Mouse (Mus musculus) adrenal gland, postnatal 10 days (tissue): ENCODE measurements around the gene Slc36a3. TPM values are rescaled to one million over a fixed set of nuclear protein-coding genes. Genes with fewer than 3 reads are reported as not detected.
"Not testable (repeated sequence)": the region's sequence is repeated elsewhere in the genome, so short reads cannot be mapped to it uniquely, and the experiment has no call there.

Experiments used
- DNase-seq: peaks from one replicate; pipeline ENCODE4 v3.0.0; 2021; ENCODE audit warnings: mixed read lengths
- total RNA-seq, 2 experiments: library from RNA; stranded (reverse); gene quantifications; 2 replicates each; pipeline ENCODE4 v1.2.3; 2021

The Slc36a3 gene
- total RNA-seq, 2 experiments from 2014 or later: not detected

DNA sequence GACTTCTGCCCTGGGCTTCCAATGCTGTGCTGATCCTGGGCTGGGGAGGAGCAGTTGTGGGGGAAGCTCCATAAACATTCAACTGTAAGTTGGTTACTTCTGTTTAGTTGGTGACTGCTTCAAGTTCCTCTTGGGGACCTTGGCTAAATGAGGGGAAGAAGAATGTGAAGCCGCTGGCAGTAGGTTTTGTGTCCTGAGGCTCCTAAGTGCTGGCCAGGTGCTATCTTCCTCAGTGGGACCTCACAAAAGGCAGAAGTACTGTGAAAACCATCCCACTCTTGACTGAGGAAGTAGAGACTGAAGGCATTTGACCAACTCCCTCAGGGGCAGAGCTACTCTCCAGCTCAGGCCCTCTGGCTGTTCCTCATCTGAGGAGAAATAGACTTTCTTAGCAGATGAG, 44.9 kb downstream of the Slc36a3 start:
- DNase-seq: no peak

GRCm38 (mm10) chr11:55105389-55105788, 46.1 kb downstream of the Slc36a3 start:
- DNase-seq: no peak

- peak; percentile 62 for DNase-seq
These were observed 48.3 kb downstream of the Slc36a3 start for GRCm38 (mm10) chr11:55103229-55103628.

DNA sequence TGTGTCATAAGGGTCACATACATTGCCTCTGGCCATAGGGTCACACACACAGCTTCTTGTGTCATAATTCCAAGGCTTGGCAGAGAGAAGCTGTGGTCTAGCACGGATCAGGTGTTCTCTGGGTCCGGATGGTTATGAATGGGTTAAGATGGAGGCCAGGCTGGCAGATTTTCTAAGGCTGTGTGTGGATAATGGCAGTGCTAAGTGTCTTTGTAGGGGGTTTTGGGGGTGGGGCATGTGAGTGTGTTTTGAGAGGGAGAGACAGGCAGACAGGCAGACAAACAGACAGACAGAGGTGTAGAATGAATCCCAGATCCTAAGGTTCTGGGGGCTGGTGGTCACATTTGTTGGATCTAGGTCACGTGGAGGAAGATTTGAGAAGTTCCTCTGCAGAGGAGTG, 49.5 kb downstream of the Slc36a3 start:
- DNase-seq: no peak

DNA sequence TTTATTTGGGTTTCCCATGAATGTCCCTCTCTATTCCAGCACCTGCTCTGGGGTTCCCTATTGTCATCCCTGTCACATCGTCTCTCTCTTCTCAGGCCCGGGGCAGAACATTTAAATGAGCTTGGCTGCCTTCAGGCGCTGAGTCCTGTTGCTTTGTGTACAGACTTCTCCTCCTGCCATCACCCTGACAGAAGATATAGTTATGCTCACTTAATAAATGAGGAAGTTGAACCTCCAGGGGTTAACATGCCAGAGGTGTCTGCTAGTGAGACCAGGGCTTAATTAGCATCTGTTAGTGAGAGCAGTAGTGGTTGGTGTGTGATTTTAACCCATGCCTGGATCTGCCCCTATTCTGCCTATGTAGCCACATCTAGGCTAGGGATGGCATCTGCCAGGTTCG, 51.6 kb downstream of the Slc36a3 start:
- DNase-seq: no peak

GRCm38 (mm10) chr11:55099019-55099771, 52.3 kb downstream of the Slc36a3 start:
- no peak for DNase-seq

DNA sequence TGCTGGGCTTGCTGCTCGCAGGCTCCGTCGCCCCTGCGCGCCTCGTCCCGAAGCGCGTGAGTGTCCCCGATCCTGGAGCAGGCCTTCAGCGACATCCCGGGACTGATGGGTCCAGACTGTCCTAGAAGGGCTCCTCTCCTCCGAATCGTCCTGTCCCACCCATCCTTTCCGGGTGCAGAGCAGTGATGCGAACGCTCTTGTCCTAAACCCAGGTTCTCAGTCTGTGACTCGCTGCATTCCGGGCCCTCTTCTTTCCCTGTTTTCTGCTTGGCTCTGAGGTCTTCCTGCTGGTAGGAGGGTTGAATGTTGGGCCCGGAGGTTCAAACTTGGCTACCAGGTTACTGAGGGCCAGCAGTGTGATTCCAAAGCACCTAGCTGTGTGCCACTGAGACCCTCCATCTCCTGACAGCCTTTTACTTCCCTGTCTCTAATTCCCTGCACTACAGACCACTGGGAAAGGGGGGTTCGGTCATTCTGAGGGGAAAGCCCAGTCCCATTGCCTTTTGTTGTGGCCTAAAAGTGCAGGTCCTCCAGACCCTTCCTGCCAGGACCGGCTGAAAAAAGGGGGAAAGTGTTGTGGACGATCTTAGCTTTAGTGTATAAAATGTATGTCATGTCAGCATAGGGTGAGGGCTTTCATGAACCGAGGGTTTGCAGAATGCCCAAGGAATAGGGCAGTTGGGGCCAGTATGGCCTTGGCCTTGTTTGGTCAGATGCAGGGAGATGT, 53.2 kb downstream of the Slc36a3 start:
- no peak for DNase-seq

DNA sequence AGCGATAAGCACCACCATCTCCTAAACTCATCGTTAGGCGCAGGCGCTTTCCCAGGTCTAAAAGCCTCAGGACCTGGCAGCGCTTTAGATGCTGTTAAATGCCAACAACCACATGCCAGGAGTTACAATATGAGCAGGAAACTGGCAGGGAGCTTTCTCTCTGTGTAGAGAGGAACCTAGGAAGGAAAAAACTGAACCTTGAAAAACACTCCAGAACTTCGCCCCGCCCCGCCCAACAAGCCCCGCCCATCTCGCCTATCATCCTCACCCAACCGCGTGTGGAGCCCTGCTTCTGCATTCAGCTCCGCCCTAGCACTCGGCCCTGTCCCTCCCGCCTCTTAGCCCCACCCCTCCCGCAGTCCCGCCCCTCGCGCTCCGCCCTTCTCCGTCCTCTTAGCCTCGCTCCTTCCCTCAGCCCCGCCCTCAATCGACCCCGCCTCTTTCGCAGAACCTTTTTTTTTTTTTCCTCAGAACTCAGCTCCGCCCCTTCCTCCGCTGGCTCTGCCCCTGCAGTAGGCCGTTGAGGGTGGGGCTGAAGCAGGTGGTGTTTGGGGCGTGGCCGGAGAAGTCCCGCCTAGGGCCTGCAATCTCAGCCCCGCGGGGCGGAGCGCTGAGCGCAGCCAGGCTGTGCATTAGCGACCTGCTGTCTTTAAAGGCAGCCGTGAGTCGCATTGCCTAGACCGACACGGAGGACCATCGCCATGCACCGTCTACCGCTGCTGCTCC, 53.9 kb downstream of the Slc36a3 start, which contains the start of gene Gm2a:
Gene Gm2a (plus strand): TSS at position 653 of the 726 bp plus-strand sequence.
- DNase-seq: peak; percentile 96

DNA sequence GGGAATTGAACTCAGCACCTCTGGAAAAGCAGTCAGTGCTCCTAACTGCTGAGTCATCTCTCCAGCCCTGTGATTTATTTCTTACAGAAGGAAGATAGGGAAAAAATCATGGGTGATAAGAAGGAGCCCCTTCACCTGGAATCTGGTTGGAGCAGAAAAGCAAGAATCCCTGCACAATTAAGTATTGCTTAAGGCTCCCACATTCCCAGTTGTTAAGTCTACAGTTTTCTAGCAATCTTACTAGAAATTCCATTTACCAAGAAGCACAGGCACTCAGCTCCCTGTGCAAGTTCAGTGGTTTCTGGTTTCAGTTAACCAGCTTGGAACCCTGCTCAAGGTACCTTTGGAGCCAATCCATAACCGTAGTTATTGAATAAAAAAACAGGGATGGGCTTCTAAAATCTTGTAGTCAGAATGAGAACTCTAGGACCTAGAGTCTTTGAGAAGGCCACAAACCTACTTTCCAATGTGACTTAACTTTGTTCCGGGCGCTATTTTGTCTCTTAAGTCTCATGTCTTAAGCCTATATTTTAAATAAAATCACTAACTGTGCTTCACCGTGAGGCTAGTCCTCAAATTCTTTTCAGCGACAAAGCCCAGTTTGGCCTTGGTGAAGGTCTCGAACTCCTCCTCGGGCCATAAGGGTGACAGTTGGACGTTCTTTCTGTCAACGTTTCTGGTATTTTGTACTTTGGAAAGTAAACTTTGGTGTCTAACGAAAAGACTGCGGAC, 54.6 kb downstream of the Slc36a3 start:
- DNase-seq: no peak

DNA sequence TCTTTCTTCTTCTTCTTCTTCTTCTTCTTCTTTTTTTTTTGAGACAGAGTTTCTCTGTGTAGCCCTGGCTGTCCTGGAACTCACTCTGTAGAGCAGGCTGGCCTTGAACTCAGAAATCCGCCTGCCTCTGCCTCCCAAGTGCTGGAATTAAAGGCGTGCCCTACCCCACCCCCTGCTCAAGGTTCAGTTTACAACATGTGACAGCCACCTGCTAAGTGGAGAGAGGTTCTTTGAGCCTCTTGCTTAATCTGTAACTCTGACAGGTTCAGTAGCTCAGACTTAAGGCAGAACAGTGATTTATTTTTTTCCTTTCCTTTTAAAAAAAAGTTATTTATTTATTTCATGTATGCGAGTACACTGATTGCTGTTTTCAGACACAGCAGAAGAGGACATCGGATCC, 55.2 kb downstream of the Slc36a3 start:
- not testable (repeated sequence) for DNase-seq

DNA sequence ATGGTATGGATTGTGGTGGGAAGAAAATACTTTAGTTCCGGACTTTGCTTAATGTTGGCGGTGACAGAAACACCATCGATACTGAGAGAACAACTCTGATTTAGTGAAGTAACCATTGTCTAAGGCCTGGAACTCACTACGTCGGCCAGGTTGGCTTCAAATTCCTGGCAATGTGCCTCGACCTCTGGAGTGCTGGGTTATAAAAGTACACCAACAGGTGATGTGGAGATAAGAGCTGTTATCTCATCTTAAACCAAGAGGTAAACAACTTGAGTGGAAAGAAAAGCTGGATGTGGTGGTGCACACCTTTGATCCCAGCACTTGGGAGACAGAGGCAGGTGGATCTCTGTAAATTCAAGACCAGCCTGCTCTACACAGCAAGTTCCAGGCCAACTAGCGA, 58.4 kb downstream of the Slc36a3 start:
- DNase-seq: no peak

- no peak for DNase-seq
These were observed 61.6 kb downstream of the Slc36a3 start for GRCm38 (mm10) chr11:55089892-55090291.

- DNase-seq: peak; percentile 84
These were observed 64.5 kb downstream of the Slc36a3 start for GRCm38 (mm10) chr11:55087006-55087405.

GRCm38 (mm10) chr11:55085396-55085795, 66.1 kb downstream of the Slc36a3 start:
- no peak for DNase-seq

- peak; percentile 81 for DNase-seq
These were observed 66.9 kb downstream of the Slc36a3 start for GRCm38 (mm10) chr11:55084629-55085028.

DNA sequence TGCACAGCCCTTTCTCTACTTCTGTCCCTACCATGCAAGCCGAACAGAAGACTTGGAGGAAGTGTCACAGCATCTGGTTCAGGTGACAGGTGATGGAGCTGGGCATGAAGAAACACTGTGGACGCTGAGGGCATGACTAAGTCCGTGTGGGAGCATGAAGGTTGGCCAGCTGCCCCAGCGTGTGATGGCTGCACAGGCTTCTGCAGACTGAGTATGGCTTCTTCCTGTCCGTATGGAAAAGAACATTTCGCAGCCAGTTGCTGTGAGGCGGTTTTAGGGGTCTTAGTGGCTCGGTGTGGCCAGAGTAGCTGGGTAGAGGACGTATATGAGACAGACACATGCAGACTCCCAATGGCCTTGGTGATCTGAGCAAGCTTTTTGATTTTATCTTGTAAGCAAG, 70.3 kb downstream of the Slc36a3 start:
- peak; percentile 52 for DNase-seq

GRCm38 (mm10) chr11:55079180-55079579, 72.3 kb downstream of the Slc36a3 start:
- no peak for DNase-seq

DNA sequence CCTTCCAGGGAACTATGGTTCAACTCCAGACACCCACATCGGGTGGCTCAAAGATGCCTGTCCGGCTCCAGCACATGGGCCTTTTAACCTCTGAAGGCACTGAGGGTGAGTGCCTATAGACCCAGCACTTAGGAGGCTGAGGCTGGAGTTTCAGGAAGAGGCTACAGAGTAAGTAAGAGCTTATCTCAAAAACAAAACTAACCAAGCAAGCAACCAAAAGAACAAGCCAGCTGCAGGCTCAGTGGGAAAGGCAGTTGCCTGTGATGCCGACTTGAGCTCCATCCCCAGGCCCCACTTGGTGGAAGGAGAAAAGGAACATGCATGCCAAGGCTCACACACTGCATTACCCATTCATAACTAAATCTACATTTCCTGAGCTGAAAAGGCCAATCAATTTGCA, 73.0 kb downstream of the Slc36a3 start:
- no peak for DNase-seq

GRCm38 (mm10) chr11:55077331-55078231, 73.9 kb downstream of the Slc36a3 start, which contains the start of gene Ccdc69:
Gene Ccdc69, minus strand, starts transcription at chr11:55078131.
- DNase-seq: peak; percentile 80

DNA sequence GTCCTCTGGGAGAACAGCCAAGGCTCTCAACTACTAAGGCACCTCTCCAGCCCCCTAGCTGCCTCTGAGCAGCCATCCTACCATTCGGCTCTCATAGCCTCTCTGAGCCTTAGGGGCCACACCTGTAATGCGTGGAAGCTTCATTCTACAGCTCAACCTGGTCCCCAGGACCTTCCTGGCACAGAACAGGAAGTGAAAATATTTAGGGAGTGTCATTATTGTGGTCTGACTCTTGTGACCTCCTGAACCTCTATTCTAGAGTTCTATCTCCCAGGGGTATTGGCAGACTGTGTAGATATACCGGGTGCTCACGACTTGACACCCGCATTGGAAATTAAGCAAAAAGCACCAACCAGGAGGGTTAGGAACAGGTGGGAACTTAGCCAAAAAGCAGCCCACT, 75.3 kb downstream of the Slc36a3 start:
- DNase-seq: no peak

DNA sequence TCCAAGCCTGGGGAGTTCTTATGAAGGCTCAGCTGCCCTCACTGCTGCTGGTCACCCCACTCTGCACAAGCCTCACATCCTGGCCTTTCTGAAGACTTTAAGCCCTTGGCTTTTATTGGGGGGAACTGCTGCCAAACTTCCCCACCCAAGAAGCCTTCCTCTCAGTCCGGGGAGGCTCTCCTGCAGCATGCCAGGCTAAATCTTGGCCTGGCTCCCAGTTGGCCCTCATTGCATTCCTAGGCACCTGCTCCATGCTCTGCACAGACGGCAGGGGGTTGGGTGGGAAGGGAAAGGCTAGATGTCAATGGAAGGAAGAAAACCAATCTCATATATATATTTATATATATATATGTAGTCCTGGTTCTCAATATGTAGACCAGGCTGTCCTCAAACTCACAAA, 75.9 kb downstream of the Slc36a3 start:
- DNase-seq: peak; percentile 69
